Mouse (Mus musculus): ENCODE results near the gene Riok1.

The Riok1 gene

GRCm38 (mm10) chr13:38064854-38065663 is 28.3 kb downstream of the Riok1 start:
- WGBS, result 77% methylated on average over 11 of the region's 11 CpGs

- 48% methylated on average over 4 of the region's 4 CpGs for WGBS
Measured at GRCm38 (mm10) chr13:38070945-38071344, 34.1 kb downstream of the Riok1 start.

- WGBS, result 90% methylated on average over 18 of the region's 18 CpGs
Measured at GRCm38 (mm10) chr13:38073374-38074307, 36.8 kb downstream of the Riok1 start.

- WGBS, result 77% methylated on average over 5 of the region's 5 CpGs
Measured at GRCm38 (mm10) chr13:38074404-38074803, 37.6 kb downstream of the Riok1 start.

GRCm38 (mm10) chr13:38077113-38077512 is 40.3 kb downstream of the Riok1 start:
- 33% methylated on average over 11 of the region's 11 CpGs for WGBS

- 63% methylated on average over 6 of the region's 6 CpGs for WGBS
Measured at GRCm38 (mm10) chr13:38078836-38079235, 42.0 kb downstream of the Riok1 start.

GRCm38 (mm10) chr13:38079366-38079765 is 42.6 kb downstream of the Riok1 start:
- 92% methylated on average over 5 of the region's 5 CpGs for WGBS

- WGBS, result 57% methylated on average over 9 of the region's 9 CpGs
Measured at GRCm38 (mm10) chr13:38080014-38080413, 43.2 kb downstream of the Riok1 start.

- WGBS, result 86% methylated on average over 14 of the region's 14 CpGs
Measured at GRCm38 (mm10) chr13:38080725-38081124, 43.9 kb downstream of the Riok1 start.

GRCm38 (mm10) chr13:38081161-38081560 is 44.4 kb downstream of the Riok1 start:
- WGBS, result 84% methylated on average over 7 of the region's 7 CpGs

- WGBS, result 77% methylated on average over 3 of the region's 3 CpGs
Measured at GRCm38 (mm10) chr13:38086711-38087110, 49.9 kb downstream of the Riok1 start.

GRCm38 (mm10) chr13:38088008-38088407 is 51.2 kb downstream of the Riok1 start:
- 88% methylated on average over 3 of the region's 3 CpGs for WGBS

- WGBS, result 84% methylated on average over 6 of the region's 6 CpGs
Measured at GRCm38 (mm10) chr13:38089449-38089848, 52.7 kb downstream of the Riok1 start.

GRCm38 (mm10) chr13:38089871-38090270 is 53.1 kb downstream of the Riok1 start:
- WGBS, result 79% methylated on average over 4 of the region's 4 CpGs

- WGBS, result 77% methylated on average over 4 of the region's 4 CpGs
Measured at GRCm38 (mm10) chr13:38096207-38096606, 59.4 kb downstream of the Riok1 start.

- WGBS, result 50% methylated on average over 4 of the region's 4 CpGs
Measured at GRCm38 (mm10) chr13:38103406-38103805, 66.6 kb downstream of the Riok1 start.

- 90% methylated on average over 10 of the region's 10 CpGs for WGBS
Measured at GRCm38 (mm10) chr13:38104501-38104900, 67.7 kb downstream of the Riok1 start.

- WGBS, result 85% methylated on average over 9 of the region's 9 CpGs
Measured at GRCm38 (mm10) chr13:38109081-38109480, 72.3 kb downstream of the Riok1 start.

All from cerebral cortex, adult 2 months (tissue).